Mouse (Mus musculus) limb, embryonic 11.5 days (tissue): ENCODE results near the gene Olfr1106. TPM values are rescaled to one million over a fixed set of nuclear protein-coding genes. Genes with fewer than 3 reads are reported as not detected.

Experiments used
- ATAC-seq: fragments of 200-750 bp; cut with Nextera tagmentation; 2 replicates; pipeline ENCODE4 v1.8.0; 2017; ENCODE audit warnings: low read depth; ENCODE audit not compliant: insufficient number of reproducible peaks, low FRiP score, low TSS enrichment
- DNase-seq: peaks from one replicate; pipeline ENCODE4 v3.0.0-alpha.2; 2015; ENCODE audit warnings: low spot score
- H3K27ac ChIP-seq: fragments of 300-500 bp; sonication (generic); replicated peaks from 2 replicates; pipeline ENCODE4 v1.5.1; 2014; ENCODE audit warnings: low read depth, mild to moderate bottlenecking, low read length
- H3K27me3 ChIP-seq: fragments of 300-500 bp; sonication (generic); 2 replicates; pipeline ENCODE4 v1.6.1; 2014; ENCODE audit warnings: mild to moderate bottlenecking, low read length, mixed read lengths; ENCODE audit not compliant: control insufficient read depth, insufficient read depth
- H3K36me3 ChIP-seq: fragments of 300-500 bp; sonication (generic); 2 replicates; pipeline ENCODE4 v1.6.1; 2014; ENCODE audit warnings: mild to moderate bottlenecking, low read length, moderate library complexity, mixed read lengths; ENCODE audit not compliant: control insufficient read depth, insufficient read depth
- H3K4me1 ChIP-seq: fragments of 300-500 bp; sonication (generic); 2 replicates; pipeline ENCODE4 v1.6.1; 2014; ENCODE audit warnings: low read length, mixed read lengths; ENCODE audit not compliant: control insufficient read depth, insufficient read depth
- H3K4me2 ChIP-seq: fragments of 300-500 bp; sonication (generic); 2 replicates; pipeline ENCODE4 v1.6.1; 2014; ENCODE audit warnings: low read depth, mild to moderate bottlenecking, moderate library complexity; ENCODE audit not compliant: severe bottlenecking
- H3K4me3 ChIP-seq: fragments of 300-500 bp; sonication (generic); 2 replicates; pipeline ENCODE4 v1.5.1; 2014; ENCODE audit warnings: low read depth, low read length
- H3K9ac ChIP-seq: fragments of 300-500 bp; sonication (generic); 2 replicates; pipeline ENCODE4 v1.6.1; 2014; ENCODE audit warnings: mild to moderate bottlenecking, low read length
- H3K9me3 ChIP-seq: fragments of 300-500 bp; sonication (generic); 2 replicates; pipeline ENCODE4 v1.6.1; 2016; ENCODE audit warnings: low read length; ENCODE audit not compliant: control insufficient read depth
- WGBS: fragments of 180-500 bp; shearing (Covaris S2); extraction: QIAGEN DNeasy Blood & Tissue Kit; methylation state at CpG from one replicate; pipeline ENCODE4 v1.1.7; 2014; 5-methylcytosine and 5-hydroxymethylcytosine counted together
- polyA plus RNA-seq: library from polyadenylated mRNA; unstranded; fragments of >200 nt; fragmentation: Nextera tagmentation; extraction: Ambion mirVana; gene quantifications from 2 replicates; pipeline ENCODE4 v1.2.1, GENCODE M21; 2014

The Olfr1106 gene
- polyA plus RNA-seq: not detected in 2 replicates

- Histone ChIP-seq H3K4me3 (no peak within 1 kb of the TSS), H3K4me1 (no peaks in the 10 kb centered on the region), H3K4me2 (no peak within 1 kb of the TSS), H3K36me3 (no peaks in the 10 kb centered on the region), H3K27me3 (no peaks in the 10 kb centered on the region), H3K9ac (no peak within 1 kb of the TSS), H3K27ac (no peak within 1 kb of the TSS), H3K9me3 (no peaks in the 10 kb centered on the region)
- no peak for ATAC-seq
- 73% methylated on average over 1 of the region's 1 CpGs for WGBS
- DNase-seq: no peak
These were observed at the start of gene Olfr1106 for GRCm38 (mm10) chr2:87052173-87052572. TSS of gene Olfr1106 (minus strand) at chr2:87052273.

GRCm38 (mm10) chr2:87095908-87096307 lies 43.8 kb upstream of the Olfr1106 start, which contains the start of gene Olfr1109:
TSS of gene Olfr1109 (minus strand) at chr2:87096008.
- no peak for ATAC-seq
- WGBS: 88% methylated on average over 1 of the region's 1 CpGs

GRCm38 (mm10) chr2:87075717-87076116 lies 23.6 kb upstream of the Olfr1106 start, which contains the start of gene Olfr1107:
TSS of gene Olfr1107 (minus strand) at chr2:87075817.
- H3K36me3 ChIP-seq: no peaks in the 10 kb centered on the region
- no peaks in the 10 kb centered on the region for H3K4me1 ChIP-seq
- WGBS: 86% methylated on average over 1 of the region's 1 CpGs
- DNase-seq: no peak
- H3K27me3 ChIP-seq: no peaks in the 10 kb centered on the region
- H3K27ac ChIP-seq: no peak within 1 kb of the TSS
- no peak within 1 kb of the TSS for H3K4me3 ChIP-seq
- H3K4me2 ChIP-seq: no peak within 1 kb of the TSS
- no peak within 1 kb of the TSS for H3K9ac ChIP-seq
- no peak for ATAC-seq
- no peaks in the 10 kb centered on the region for H3K9me3 ChIP-seq

More at GRCm38 (mm10) chr2:87095908-87096307, 43.8 kb upstream of the Olfr1106 start, which contains the start of gene Olfr1109:
- H3K36me3 ChIP-seq: no peaks in the 10 kb centered on the region
- no peak for DNase-seq
- no peaks in the 10 kb centered on the region for H3K27me3 ChIP-seq
- no peak within 1 kb of the TSS for H3K9ac ChIP-seq
- H3K4me1 ChIP-seq: no peaks in the 10 kb centered on the region
- no peak within 1 kb of the TSS for H3K4me2 ChIP-seq
- H3K4me3 ChIP-seq: no peak within 1 kb of the TSS
- H3K27ac ChIP-seq: no peak within 1 kb of the TSS
- no peaks in the 10 kb centered on the region for H3K9me3 ChIP-seq

- H3K4me3 ChIP-seq: no peak within 1 kb of the TSS
- no peak for DNase-seq
- ATAC-seq: no peak
- H3K9me3 ChIP-seq: no peaks in the 10 kb centered on the region
- no peaks in the 10 kb centered on the region for H3K4me1 ChIP-seq
- no peak within 1 kb of the TSS for H3K27ac ChIP-seq
- H3K9ac ChIP-seq: no peak within 1 kb of the TSS
- no peaks in the 10 kb centered on the region for H3K36me3 ChIP-seq
- H3K4me2 ChIP-seq: no peak within 1 kb of the TSS
- H3K27me3 ChIP-seq: no peaks in the 10 kb centered on the region
These were observed 15.6 kb downstream of the Olfr1106 start, which contains the start of gene Olfr1105 for GRCm38 (mm10) chr2:87036431-87036830. TSS of gene Olfr1105 (minus strand) at chr2:87036531.

GRCm38 (mm10) chr2:87026980-87027379 lies 25.1 kb downstream of the Olfr1106 start, which contains the start of gene Olfr1104:
TSS of gene Olfr1104 (minus strand) at chr2:87027080.
- 95% methylated on average over 1 of the region's 1 CpGs for WGBS
- H3K4me2 ChIP-seq: no peak within 1 kb of the TSS
- no peak for ATAC-seq

GRCm38 (mm10) chr2:86998098-86998497 lies 54.0 kb downstream of the Olfr1106 start, which contains the start of gene Olfr1102:
TSS of gene Olfr1102 (plus strand) at chr2:86998398.
- H3K4me3 ChIP-seq: no peak within 1 kb of the TSS
- H3K9me3 ChIP-seq: no peaks in the 10 kb centered on the region
- no peak for DNase-seq
- ATAC-seq: no peak
- H3K9ac ChIP-seq: no peak within 1 kb of the TSS
- no peaks in the 10 kb centered on the region for H3K4me1 ChIP-seq
- H3K27ac ChIP-seq: no peak within 1 kb of the TSS
- no peaks in the 10 kb centered on the region for H3K36me3 ChIP-seq
- no peaks in the 10 kb centered on the region for H3K27me3 ChIP-seq
- H3K4me2 ChIP-seq: no peak within 1 kb of the TSS

More at GRCm38 (mm10) chr2:87026980-87027379, 25.1 kb downstream of the Olfr1106 start, which contains the start of gene Olfr1104:
- Histone ChIP-seq H3K4me3 (no peak within 1 kb of the TSS), H3K4me1 (no peaks in the 10 kb centered on the region), H3K9me3 (no peaks in the 10 kb centered on the region), H3K27me3 (no peaks in the 10 kb centered on the region), H3K9ac (no peak within 1 kb of the TSS), H3K36me3 (no peaks in the 10 kb centered on the region), H3K27ac (no peak within 1 kb of the TSS)
- DNase-seq: no peak

Other genes with a start within 250 kb of the Olfr1106 start
- gene Olfr141, start 242.3 kb downstream of the Olfr1106 start, polyA plus RNA-seq: not detected in 2 replicates
- gene Olfr1094, start 227.6 kb downstream of the Olfr1106 start, polyA plus RNA-seq: not detected in 2 replicates
- not detected in 2 replicates for gene Olfr1095, start 200.6 kb downstream of the Olfr1106 start, polyA plus RNA-seq
- gene Gm13723, start 177.5 kb downstream of the Olfr1106 start, polyA plus RNA-seq: not detected in 2 replicates
- gene Olfr1097, start 160.1 kb downstream of the Olfr1106 start, polyA plus RNA-seq: not detected in 2 replicates
- gene Olfr1098, start 127.7 kb downstream of the Olfr1106 start, polyA plus RNA-seq: not detected in 2 replicates
- not detected in 2 replicates for gene Olfr1099, start 91.6 kb downstream of the Olfr1106 start, polyA plus RNA-seq
- not detected in 2 replicates for gene Olfr1100, start 72.3 kb downstream of the Olfr1106 start, polyA plus RNA-seq
- not detected in 2 replicates for gene Olfr1101, start 61.1 kb downstream of the Olfr1106 start, polyA plus RNA-seq
- not detected in 2 replicates for gene Olfr1102, start 53.9 kb downstream of the Olfr1106 start, polyA plus RNA-seq
- not detected in 2 replicates for gene Olfr1104, start 25.2 kb downstream of the Olfr1106 start, polyA plus RNA-seq
- not detected in 2 replicates for gene Olfr1105, start 15.7 kb downstream of the Olfr1106 start, polyA plus RNA-seq
- gene Olfr1107, start 23.5 kb upstream of the Olfr1106 start, polyA plus RNA-seq: not detected in 2 replicates
- not detected in 2 replicates for gene Olfr1109, start 43.7 kb upstream of the Olfr1106 start, polyA plus RNA-seq
- gene Olfr259, start 62.3 kb upstream of the Olfr1106 start, polyA plus RNA-seq: not detected in 2 replicates
- gene Olfr1110, start 88.0 kb upstream of the Olfr1106 start, polyA plus RNA-seq: not detected in 2 replicates
- gene Olfr1111, start 100.4 kb upstream of the Olfr1106 start, polyA plus RNA-seq: not detected in 2 replicates
- not detected in 2 replicates for gene Olfr1112, start 135.5 kb upstream of the Olfr1106 start, polyA plus RNA-seq
- gene Olfr1113, start 156.7 kb upstream of the Olfr1106 start, polyA plus RNA-seq: not detected in 2 replicates
- gene Olfr1115, start 195.7 kb upstream of the Olfr1106 start, polyA plus RNA-seq: not detected in 2 replicates
- gene Olfr1116, start 215.3 kb upstream of the Olfr1106 start, polyA plus RNA-seq: not detected in 2 replicates